Mouse (Mus musculus) common myeloid progenitor, adult 5-6 weeks (primary cell): Measurements from ENCODE around the gene A430078G23Rik. TPM values are rescaled to one million over a fixed set of nuclear protein-coding genes. Genes with fewer than 3 reads are reported as not detected.
A peak's percentile ranks its signal among the peaks of the same experiment; 100 is the strongest.

Source experiments
- ATAC-seq: replicated peaks from 2 replicates; pipeline ENCODE4 v1.8.0; 2016; ENCODE audit warnings: low read depth, mild to moderate bottlenecking, moderate TSS enrichment, inconsistent platforms; ENCODE audit not compliant: poor library complexity, severe bottlenecking
- total RNA-seq: library from RNA; stranded (forward); fragments of 200-1000, 187-1606 nt; gene quantifications from 2 replicates; pipeline ENCODE4 v1.2.3, GENCODE M21; 2017

Gene A430078G23Rik
- total RNA-seq, 1 experiment from 2014 or later = 25.9 TPM

- ATAC-seq = no peak
Measured at GRCm38 (mm10) chr8:3397597-3397996, 44.4 kb downstream of the A430078G23Rik start.

- ATAC-seq = no peak
Measured at GRCm38 (mm10) chr8:3400509-3400908, 47.3 kb downstream of the A430078G23Rik start.

GRCm38 (mm10) chr8:3407417-3407816 is 54.2 kb downstream of the A430078G23Rik start:
- ATAC-seq = no peak

GRCm38 (mm10) chr8:3411085-3411484 is 57.9 kb downstream of the A430078G23Rik start:
- no peak for ATAC-seq

GRCm38 (mm10) chr8:3411901-3412301 is 58.7 kb downstream of the A430078G23Rik start:
- ATAC-seq = peak; percentile 56

GRCm38 (mm10) chr8:3412816-3413215 is 59.6 kb downstream of the A430078G23Rik start:
- no peak for ATAC-seq

GRCm38 (mm10) chr8:3414639-3415190 is 61.5 kb downstream of the A430078G23Rik start:
- no peak for ATAC-seq

- no peak for ATAC-seq
Measured at GRCm38 (mm10) chr8:3415259-3415658, 62.0 kb downstream of the A430078G23Rik start.

- ATAC-seq = no peak
Measured at GRCm38 (mm10) chr8:3415661-3416060, 62.4 kb downstream of the A430078G23Rik start.

GRCm38 (mm10) chr8:3416846-3417245 is 63.6 kb downstream of the A430078G23Rik start:
- ATAC-seq = no peak

- ATAC-seq = no peak
Measured at GRCm38 (mm10) chr8:3417455-3417854, 64.2 kb downstream of the A430078G23Rik start.

GRCm38 (mm10) chr8:3418101-3418500 is 64.9 kb downstream of the A430078G23Rik start:
- ATAC-seq = no peak

- no peak for ATAC-seq
Measured at GRCm38 (mm10) chr8:3420105-3420706, 67.0 kb downstream of the A430078G23Rik start.

GRCm38 (mm10) chr8:3421507-3421906 is 68.3 kb downstream of the A430078G23Rik start:
- ATAC-seq = no peak

GRCm38 (mm10) chr8:3425217-3425616 is 72.0 kb downstream of the A430078G23Rik start:
- no peak for ATAC-seq

- no peak for ATAC-seq
Measured at GRCm38 (mm10) chr8:3426211-3426610, 73.0 kb downstream of the A430078G23Rik start.

GRCm38 (mm10) chr8:3428426-3428825 is 75.2 kb downstream of the A430078G23Rik start:
- ATAC-seq = no peak

GRCm38 (mm10) chr8:3429966-3430365 is 76.8 kb downstream of the A430078G23Rik start:
- ATAC-seq = no peak

GRCm38 (mm10) chr8:3431113-3431512 is 77.9 kb downstream of the A430078G23Rik start:
- ATAC-seq = no peak

GRCm38 (mm10) chr8:3436492-3436891 is 83.3 kb downstream of the A430078G23Rik start:
- no peak for ATAC-seq

- ATAC-seq = 0 out of 2 replicates have a peak, but pooled peaks have one; percentile 41
Measured at GRCm38 (mm10) chr8:3439510-3439909, 86.3 kb downstream of the A430078G23Rik start.
